Mouse (Mus musculus) heart, embryonic 16.5 days (tissue): ENCODE data around the gene Rnf40. TPM values are rescaled to one million over a fixed set of nuclear protein-coding genes. Genes with fewer than 3 reads are reported as not detected.

ENCODE experiments used
- ATAC-seq: fragments of 200-750 bp; cut with Nextera tagmentation; replicated peaks from 2 replicates; pipeline ENCODE4 v1.8.0; 2017; ENCODE audit warnings: moderate number of reproducible peaks; ENCODE audit not compliant: insufficient read depth, low FRiP score; ENCODE audit errors: extremely low read depth
- H3K27ac ChIP-seq: fragments of 300-500 bp; sonication (generic); 2 replicates; pipeline ENCODE4 v1.5.1; 2014; ENCODE audit warnings: mild to moderate bottlenecking, low read length, control low read depth, moderate library complexity
- H3K27me3 ChIP-seq: fragments of 300-500 bp; sonication (generic); 2 replicates; pipeline ENCODE4 v1.6.1; 2014; ENCODE audit warnings: low read length, mixed read lengths; ENCODE audit not compliant: control insufficient read depth, insufficient read depth
- H3K36me3 ChIP-seq: fragments of 300-500 bp; sonication (generic); 2 replicates; pipeline ENCODE4 v1.6.1; 2014; ENCODE audit not compliant: control insufficient read depth, insufficient read depth
- H3K4me1 ChIP-seq: fragments of 300-500 bp; sonication (generic); 2 replicates; pipeline ENCODE4 v1.6.1; 2014; ENCODE audit warnings: low read length, mixed read lengths; ENCODE audit not compliant: control insufficient read depth, insufficient read depth
- H3K4me2 ChIP-seq: fragments of 300-500 bp; sonication (generic); 2 replicates; pipeline ENCODE4 v1.6.1; 2014; ENCODE audit warnings: low read depth, mild to moderate bottlenecking, control low read depth, low read length
- H3K4me3 ChIP-seq: fragments of 300-500 bp; sonication (generic); 2 replicates; pipeline ENCODE4 v1.5.1; 2014; ENCODE audit warnings: mild to moderate bottlenecking, control low read depth, low read length
- H3K9ac ChIP-seq: fragments of 300-500 bp; sonication (generic); 2 replicates; pipeline ENCODE4 v1.6.1; 2014; ENCODE audit warnings: low read length, control low read depth
- H3K9me3 ChIP-seq: fragments of 300-500 bp; sonication (generic); replicated peaks from 2 replicates; pipeline ENCODE4 v1.6.1; 2016; ENCODE audit warnings: low read length; ENCODE audit not compliant: control insufficient read depth
- WGBS: fragments of 180-500 bp; shearing (Covaris S2); extraction: QIAGEN DNeasy Blood & Tissue Kit; methylation state at CpG from one replicate; pipeline ENCODE4 v1.1.7; 2014; 5-methylcytosine and 5-hydroxymethylcytosine counted together
- polyA plus RNA-seq: library from polyadenylated mRNA; unstranded; fragments of >200 nt; fragmentation: Nextera tagmentation; extraction: Ambion mirVana; gene quantifications from 2 replicates; pipeline ENCODE4 v1.2.1, GENCODE M21; 2015

The Rnf40 gene
- polyA plus RNA-seq, 1 experiment from 2014 or later, result 31.1 TPM

DNA sequence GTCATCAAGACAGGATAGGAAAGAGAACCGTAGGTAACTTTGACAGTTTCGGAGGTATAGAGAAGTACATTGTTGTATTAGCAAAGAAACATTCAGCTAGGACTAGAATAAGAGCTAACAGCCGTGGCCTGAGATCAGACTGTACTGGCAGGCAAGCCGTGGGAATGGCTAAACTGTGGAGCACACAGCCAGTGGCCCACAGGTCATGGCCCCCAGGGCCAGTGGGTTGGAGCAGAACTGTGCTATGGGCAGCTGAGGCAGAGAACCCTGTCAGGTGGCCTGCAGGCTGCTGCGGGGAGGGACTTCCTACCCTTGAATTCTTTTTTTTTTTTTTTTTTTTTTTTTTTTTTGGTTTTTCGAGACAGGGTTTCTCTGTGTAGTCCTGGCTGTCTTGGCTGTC, 60.6 kb downstream of the Rnf40 start:
- no peak overlapping the region for H3K4me2 ChIP-seq
- no peak overlapping the region for H3K4me3 ChIP-seq
- 74% methylated on average over 6 of the region's 6 CpGs for WGBS
- no peak for ATAC-seq
- H3K27me3 ChIP-seq, result no peaks in the 10 kb centered on the region; the same call in 1 of the 2 replicates
- peaks cover 5% of the 10 kb centered on the region; the same call in 1 of the 2 replicates for H3K4me1 ChIP-seq
- H3K9ac ChIP-seq, result no peak overlapping the region
- no peak overlapping the region for H3K27ac ChIP-seq
- H3K9me3 ChIP-seq, result no peaks in the 10 kb centered on the region
- H3K36me3 ChIP-seq, result no peaks in the 10 kb centered on the region

DNA sequence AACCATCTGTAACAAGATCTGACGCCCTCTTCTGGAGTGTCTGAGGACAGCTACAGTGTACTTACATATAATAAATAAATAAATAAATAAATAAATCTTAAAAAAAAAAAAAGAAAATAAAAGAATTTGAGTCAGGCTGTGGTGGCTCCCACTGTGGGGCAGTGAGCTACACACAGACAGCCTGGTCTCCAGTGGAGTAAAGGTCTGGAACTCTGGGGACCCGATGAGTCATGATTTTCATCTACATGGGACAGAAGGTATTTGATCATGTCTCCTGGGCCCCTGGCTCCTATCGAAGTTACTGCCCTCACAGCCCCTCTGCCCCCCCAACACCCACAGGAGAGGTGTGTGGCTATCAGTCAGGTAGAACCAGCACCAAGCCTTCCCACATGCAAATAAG, 63.1 kb downstream of the Rnf40 start:
- Histone ChIP-seq H3K4me1 (peaks cover 5% of the 10 kb centered on the region; the same call in 1 of the 2 replicates), H3K27me3 (no peaks in the 10 kb centered on the region; the same call in 1 of the 2 replicates), H3K9ac (peak overlapping the region; percentile 53; the same call in 1 of the 2 replicates), H3K4me3 (peak overlapping the region; percentile 38), H3K36me3 (no peaks in the 10 kb centered on the region), H3K9me3 (no peaks in the 10 kb centered on the region), H3K4me2 (peak overlapping the region; percentile 67), H3K27ac (no peak overlapping the region)
- 70% methylated on average over 2 of the region's 3 CpGs for WGBS
- ATAC-seq, result no peak

DNA sequence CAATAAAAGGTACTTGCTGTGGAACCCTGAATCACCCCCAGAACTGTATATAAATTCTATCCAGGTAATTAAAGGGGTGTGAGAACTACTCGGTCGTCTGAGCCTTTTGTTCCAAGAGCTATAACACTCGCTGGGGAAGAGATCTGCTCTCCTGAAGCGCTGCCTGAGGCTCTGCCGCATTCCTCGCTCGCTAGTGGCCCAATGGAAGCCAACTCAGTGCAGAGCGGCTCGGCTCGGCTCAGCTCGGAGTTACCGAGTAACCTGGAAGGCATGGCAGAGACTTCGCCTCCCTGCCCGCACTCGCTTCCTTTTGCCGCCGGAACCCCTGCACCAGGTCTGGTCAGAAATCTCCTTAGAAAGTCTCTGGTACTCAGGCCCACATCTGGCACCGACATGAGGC, 63.5 kb downstream of the Rnf40 start:
- Histone ChIP-seq H3K9me3 (peaks cover 2% of the 10 kb centered on the region; the same call in 1 of the 2 replicates), H3K27me3 (no peaks in the 10 kb centered on the region; the same call in 1 of the 2 replicates), H3K9ac (peak overlapping the region; percentile 53; the same call in 1 of the 2 replicates), H3K27ac (no peak overlapping the region), H3K4me1 (peaks cover 5% of the 10 kb centered on the region; the same call in 1 of the 2 replicates), H3K4me2 (peak overlapping the region; percentile 67), H3K4me3 (peak overlapping the region; percentile 38), H3K36me3 (no peaks in the 10 kb centered on the region)
- ATAC-seq, result no peak
- WGBS, result 12% methylated on average over 18 of the region's 18 CpGs

- WGBS, result 74% methylated on average over 10 of the region's 10 CpGs
- no peak for ATAC-seq
- peaks cover 5% of the 10 kb centered on the region; the same call in 1 of the 2 replicates for H3K4me1 ChIP-seq
- no peak overlapping the region for H3K9ac ChIP-seq
- H3K36me3 ChIP-seq, result no peaks in the 10 kb centered on the region
- no peak overlapping the region for H3K4me3 ChIP-seq
- peaks cover 2% of the 10 kb centered on the region; the same call in 1 of the 2 replicates for H3K9me3 ChIP-seq
- no peak overlapping the region for H3K27ac ChIP-seq
- H3K27me3 ChIP-seq, result no peaks in the 10 kb centered on the region; the same call in 1 of the 2 replicates
- H3K4me2 ChIP-seq, result no peak overlapping the region
Observed at GRCm38 (mm10) chr7:127654318-127654717, 65.8 kb downstream of the Rnf40 start.

Other genes starting within 250 kb of the Rnf40 start
- gene Zfp768, start 243.2 kb upstream of the Rnf40 start, polyA plus RNA-seq, result 17.1 and 20.0 TPM in 2 replicates
- 5.3 and 5.5 TPM in 2 replicates for gene Zfp747, start 212.7 kb upstream of the Rnf40 start, polyA plus RNA-seq
- gene 9130019O22Rik, start 201.6 kb upstream of the Rnf40 start, polyA plus RNA-seq, result 4.5 and 4.9 TPM in 2 replicates
- 4.7 and 5.6 TPM in 2 replicates for gene E430018J23Rik, start 195.1 kb upstream of the Rnf40 start, polyA plus RNA-seq
- 6.5 and 6.6 TPM in 2 replicates for gene Zfp764, start 181.9 kb upstream of the Rnf40 start, polyA plus RNA-seq
- 14.1 and 14.8 TPM in 2 replicates for gene Zfp688, start 166.7 kb upstream of the Rnf40 start, polyA plus RNA-seq
- gene Zfp689, start 139.6 kb upstream of the Rnf40 start, polyA plus RNA-seq, result 3.6 and 4.3 TPM in 2 replicates
- gene Prr14, start 129.2 kb upstream of the Rnf40 start, polyA plus RNA-seq, result 31.6 and 31.8 TPM in 2 replicates
- 8.3 and 8.9 TPM in 2 replicates for gene Fbrs, start 109.6 kb upstream of the Rnf40 start, polyA plus RNA-seq
- gene Srcap, start 76.8 kb upstream of the Rnf40 start, polyA plus RNA-seq, result 27.7 and 29.8 TPM in 2 replicates
- 8.7 and 9.2 TPM in 2 replicates for gene Gm42715, start 69.2 kb upstream of the Rnf40 start, polyA plus RNA-seq
- gene Tmem265, start 27.4 kb upstream of the Rnf40 start, polyA plus RNA-seq, result 3.8 and 3.9 TPM in 2 replicates
- 33.2 and 36.6 TPM in 2 replicates for gene Phkg2, start 15.4 kb upstream of the Rnf40 start, polyA plus RNA-seq
- gene Ccdc189, start 172 bp upstream of the Rnf40 start, polyA plus RNA-seq, result 14.0 and 15.8 TPM in 2 replicates
- 9.6 and 11.2 TPM in 2 replicates for gene Zfp629, start 27.0 kb downstream of the Rnf40 start, polyA plus RNA-seq
- 36.9 and 37.5 TPM in 2 replicates for gene Bcl7c, start 120.2 kb downstream of the Rnf40 start, polyA plus RNA-seq
- 6.2 and 6.6 TPM in 2 replicates for gene Ctf1, start 124.0 kb downstream of the Rnf40 start, polyA plus RNA-seq
- gene Ctf2, start 143.4 kb downstream of the Rnf40 start, polyA plus RNA-seq, result 0.11 TPM in 2 replicates
- 1.3 and 2.1 TPM in 2 replicates for gene Fbxl19, start 155.8 kb downstream of the Rnf40 start, polyA plus RNA-seq
- gene Orai3, start 181.0 kb downstream of the Rnf40 start, polyA plus RNA-seq, result 20.3 and 21.4 TPM in 2 replicates
- gene Setd1a, start 187.9 kb downstream of the Rnf40 start, polyA plus RNA-seq, result 10.3 and 12.3 TPM in 2 replicates
- gene Gm49388, start 196.8 kb downstream of the Rnf40 start, polyA plus RNA-seq, result not detected in 2 replicates
- 24.5 and 24.9 TPM in 2 replicates for gene Hsd3b7, start 211.8 kb downstream of the Rnf40 start, polyA plus RNA-seq
- gene Stx4a, start 235.5 kb downstream of the Rnf40 start, polyA plus RNA-seq, result 50.3 and 53.7 TPM in 2 replicates
- gene Stx1b, start 235.8 kb downstream of the Rnf40 start, polyA plus RNA-seq, result 1.0 and 1.3 TPM in 2 replicates